Mouse (Mus musculus) testis, adult 2 months (tissue): ENCODE results near the gene Rims3.

Source experiments
- CTCF ChIP-seq: fragments of 200-500 bp; IDR thresholded peaks from 2 replicates; pipeline ENCODE4 v1.5.1; 2012; ENCODE audit warnings: low read depth, mild to moderate bottlenecking, inconsistent platforms, low read length, moderate library complexity; ENCODE audit not compliant: control insufficient read depth, insufficient read depth, insufficient replicate concordance
- POLR2A ChIP-seq: fragments of 200-500 bp; IDR thresholded peaks from 2 replicates; pipeline ENCODE4 v1.6.1; 2012; ENCODE audit warnings: low read depth, mild to moderate bottlenecking, inconsistent platforms, low read length, moderate library complexity; ENCODE audit not compliant: control insufficient read depth

DNA sequence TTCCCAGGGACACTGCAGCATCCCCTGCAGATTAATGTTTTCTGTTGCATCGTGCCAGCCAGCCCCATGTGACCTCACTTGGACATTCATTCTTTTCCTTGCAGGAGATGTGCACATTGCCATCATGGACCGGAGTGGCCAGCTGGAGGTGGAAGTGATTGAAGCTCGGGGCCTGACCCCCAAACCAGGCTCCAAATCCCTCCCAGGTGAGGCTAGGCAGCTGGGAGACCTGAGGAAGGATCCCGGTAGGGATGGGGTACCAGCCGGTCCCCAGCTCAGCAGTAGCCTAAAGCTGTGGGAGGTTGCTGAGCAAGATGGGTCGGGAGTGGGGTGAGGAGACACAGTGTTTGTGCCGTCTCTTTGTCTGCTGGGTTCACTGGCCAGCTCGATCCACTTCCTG is 34.3 kb downstream of the Rims3 start:
- TF ChIP-seq CTCF: no peak
- TF ChIP-seq POLR2A: no peak
